Mouse (Mus musculus) limb, embryonic 11.5 days (tissue): Measurements from ENCODE around the gene Txnrd2. TPM values are rescaled to one million over a fixed set of nuclear protein-coding genes. Genes with fewer than 3 reads are reported as not detected.

Experiments
- ATAC-seq: fragments of 200-750 bp; cut with Nextera tagmentation; 2 replicates; pipeline ENCODE4 v1.8.0; 2017; ENCODE audit warnings: low read depth; ENCODE audit not compliant: insufficient number of reproducible peaks, low FRiP score, low TSS enrichment
- DNase-seq: peaks from one replicate; pipeline ENCODE4 v3.0.0-alpha.2; 2015; ENCODE audit warnings: low spot score
- H3K27ac ChIP-seq: fragments of 300-500 bp; sonication (generic); replicated peaks from 2 replicates; pipeline ENCODE4 v1.5.1; 2014; ENCODE audit warnings: low read depth, mild to moderate bottlenecking, low read length
- H3K27me3 ChIP-seq: fragments of 300-500 bp; sonication (generic); 2 replicates; pipeline ENCODE4 v1.6.1; 2014; ENCODE audit warnings: mild to moderate bottlenecking, low read length, mixed read lengths; ENCODE audit not compliant: control insufficient read depth, insufficient read depth
- H3K36me3 ChIP-seq: fragments of 300-500 bp; sonication (generic); 2 replicates; pipeline ENCODE4 v1.6.1; 2014; ENCODE audit warnings: mild to moderate bottlenecking, low read length, moderate library complexity, mixed read lengths; ENCODE audit not compliant: control insufficient read depth, insufficient read depth
- H3K4me1 ChIP-seq: fragments of 300-500 bp; sonication (generic); 2 replicates; pipeline ENCODE4 v1.6.1; 2014; ENCODE audit warnings: low read length, mixed read lengths; ENCODE audit not compliant: control insufficient read depth, insufficient read depth
- H3K4me2 ChIP-seq: fragments of 300-500 bp; sonication (generic); 2 replicates; pipeline ENCODE4 v1.6.1; 2014; ENCODE audit warnings: low read depth, mild to moderate bottlenecking, moderate library complexity; ENCODE audit not compliant: severe bottlenecking
- H3K4me3 ChIP-seq: fragments of 300-500 bp; sonication (generic); 2 replicates; pipeline ENCODE4 v1.5.1; 2014; ENCODE audit warnings: low read depth, low read length
- H3K9ac ChIP-seq: fragments of 300-500 bp; sonication (generic); 2 replicates; pipeline ENCODE4 v1.6.1; 2014; ENCODE audit warnings: mild to moderate bottlenecking, low read length
- H3K9me3 ChIP-seq: fragments of 300-500 bp; sonication (generic); 2 replicates; pipeline ENCODE4 v1.6.1; 2016; ENCODE audit warnings: low read length; ENCODE audit not compliant: control insufficient read depth
- WGBS: fragments of 180-500 bp; shearing (Covaris S2); extraction: QIAGEN DNeasy Blood & Tissue Kit; methylation state at CpG from one replicate; pipeline ENCODE4 v1.1.7; 2014; 5-methylcytosine and 5-hydroxymethylcytosine counted together
- polyA plus RNA-seq: library from polyadenylated mRNA; unstranded; fragments of >200 nt; fragmentation: Nextera tagmentation; extraction: Ambion mirVana; gene quantifications from 2 replicates; pipeline ENCODE4 v1.2.1, GENCODE M21; 2014

The Txnrd2 gene
- polyA plus RNA-seq, 1 experiment from 2014 or later, result 21.9 TPM

- H3K27me3 ChIP-seq, result no peaks in the 10 kb centered on the region
- H3K36me3 ChIP-seq, result peaks cover 26% of the 10 kb centered on the region
- H3K27ac ChIP-seq, result no peak overlapping the region
- no peak overlapping the region for H3K4me3 ChIP-seq
- ATAC-seq (no peak), DNase-seq (no peak)
- no peak overlapping the region for H3K4me2 ChIP-seq
- WGBS, result 95% methylated on average over 27 of the region's 27 CpGs
- no peak overlapping the region for H3K9ac ChIP-seq
- peaks cover 21% of the 10 kb centered on the region for H3K4me1 ChIP-seq
- H3K9me3 ChIP-seq, result no peaks in the 10 kb centered on the region
Observed at GRCm38 (mm10) chr16:18396791-18397621, 29.2 kb upstream of the Txnrd2 start.

GRCm38 (mm10) chr16:18400028-18400427 is 26.2 kb upstream of the Txnrd2 start:
- Histone ChIP-seq H3K27ac (no peak overlapping the region), H3K9me3 (no peaks in the 10 kb centered on the region), H3K4me3 (no peak overlapping the region), H3K4me2 (no peak overlapping the region), H3K27me3 (no peaks in the 10 kb centered on the region), H3K36me3 (peaks cover 39% of the 10 kb centered on the region), H3K9ac (no peak overlapping the region), H3K4me1 (peaks cover 9% of the 10 kb centered on the region)
- WGBS, result 75% methylated on average over 9 of the region's 9 CpGs
- no peak for DNase-seq
- ATAC-seq, result no peak

- ATAC-seq (peak; percentile 40; the same call in 1 of the 2 replicates), DNase-seq (peak; percentile 53)
- WGBS, result 49% methylated on average over 7 of the region's 7 CpGs
- no peak overlapping the region for H3K9ac ChIP-seq
- H3K27me3 ChIP-seq, result no peaks in the 10 kb centered on the region
- no peak overlapping the region for H3K27ac ChIP-seq
- H3K4me2 ChIP-seq, result no peak overlapping the region
- H3K36me3 ChIP-seq, result peaks cover 39% of the 10 kb centered on the region
- peaks cover 9% of the 10 kb centered on the region for H3K4me1 ChIP-seq
- no peaks in the 10 kb centered on the region for H3K9me3 ChIP-seq
- no peak overlapping the region for H3K4me3 ChIP-seq
Observed at GRCm38 (mm10) chr16:18400472-18401216, 25.5 kb upstream of the Txnrd2 start.

GRCm38 (mm10) chr16:18403285-18403684 is 22.9 kb upstream of the Txnrd2 start:
- H3K27me3 ChIP-seq, result no peaks in the 10 kb centered on the region
- peaks cover 6% of the 10 kb centered on the region; the same call in 1 of the 2 replicates for H3K4me1 ChIP-seq
- H3K9me3 ChIP-seq, result no peaks in the 10 kb centered on the region
- DNase-seq (no peak), ATAC-seq (no peak)
- no peak overlapping the region for H3K27ac ChIP-seq
- WGBS, result 90% methylated on average over 12 of the region's 12 CpGs
- no peak overlapping the region for H3K4me3 ChIP-seq
- no peak overlapping the region for H3K4me2 ChIP-seq
- peaks cover 33% of the 10 kb centered on the region for H3K36me3 ChIP-seq
- no peak overlapping the region for H3K9ac ChIP-seq

- H3K27ac ChIP-seq, result no peak overlapping the region
Observed at GRCm38 (mm10) chr16:18405091-18405854, 20.9 kb upstream of the Txnrd2 start.

GRCm38 (mm10) chr16:18405876-18406275 is 20.3 kb upstream of the Txnrd2 start:
- no peak for ATAC-seq
- no peak overlapping the region for H3K9ac ChIP-seq
- peaks cover 1% of the 10 kb centered on the region; the same call in 1 of the 2 replicates for H3K4me1 ChIP-seq
- no peak overlapping the region for H3K4me2 ChIP-seq
- H3K27ac ChIP-seq, result no peak overlapping the region
- H3K27me3 ChIP-seq, result no peaks in the 10 kb centered on the region
- 79% methylated on average over 2 of the region's 2 CpGs for WGBS
- H3K36me3 ChIP-seq, result peaks cover 20% of the 10 kb centered on the region; the same call in 1 of the 2 replicates
- DNase-seq, result no peak
- H3K4me3 ChIP-seq, result no peak overlapping the region
- H3K9me3 ChIP-seq, result no peaks in the 10 kb centered on the region

More at GRCm38 (mm10) chr16:18405091-18405854, 20.9 kb upstream of the Txnrd2 start:
- Histone ChIP-seq H3K4me1 (peaks cover 6% of the 10 kb centered on the region; the same call in 1 of the 2 replicates), H3K4me2 (no peak overlapping the region), H3K9me3 (no peaks in the 10 kb centered on the region), H3K36me3 (peaks cover 21% of the 10 kb centered on the region), H3K9ac (no peak overlapping the region), H3K27me3 (no peaks in the 10 kb centered on the region), H3K4me3 (no peak overlapping the region)
- WGBS, result 90% methylated on average over 13 of the region's 13 CpGs
- no peak for DNase-seq
- ATAC-seq, result no peak

GRCm38 (mm10) chr16:18406293-18406692 is 19.9 kb upstream of the Txnrd2 start:
- peaks cover 20% of the 10 kb centered on the region; the same call in 1 of the 2 replicates for H3K36me3 ChIP-seq
- H3K4me1 ChIP-seq, result no peaks in the 10 kb centered on the region
- DNase-seq (peak; percentile 53), ATAC-seq (0 out of 2 replicates have a peak, but pooled peaks have one; percentile 45)
- no peaks in the 10 kb centered on the region for H3K27me3 ChIP-seq
- H3K9me3 ChIP-seq, result no peaks in the 10 kb centered on the region
- no peak overlapping the region for H3K4me2 ChIP-seq
- no peak overlapping the region for H3K4me3 ChIP-seq
- WGBS, result 24% methylated on average over 2 of the region's 2 CpGs
- no peak overlapping the region for H3K9ac ChIP-seq
- no peak overlapping the region for H3K27ac ChIP-seq

GRCm38 (mm10) chr16:18407912-18408311 is 18.3 kb upstream of the Txnrd2 start:
- Histone ChIP-seq H3K4me3 (no peak overlapping the region), H3K4me1 (no peaks in the 10 kb centered on the region), H3K9ac (no peak overlapping the region), H3K9me3 (no peaks in the 10 kb centered on the region), H3K27ac (no peak overlapping the region), H3K4me2 (no peak overlapping the region), H3K27me3 (no peaks in the 10 kb centered on the region), H3K36me3 (peaks cover 18% of the 10 kb centered on the region; the same call in 1 of the 2 replicates)
- 83% methylated on average over 7 of the region's 7 CpGs for WGBS
- DNase-seq (no peak), ATAC-seq (no peak)
